ENCODE assay signal across 8 mouse cellular contexts in the genomic region with DNA sequence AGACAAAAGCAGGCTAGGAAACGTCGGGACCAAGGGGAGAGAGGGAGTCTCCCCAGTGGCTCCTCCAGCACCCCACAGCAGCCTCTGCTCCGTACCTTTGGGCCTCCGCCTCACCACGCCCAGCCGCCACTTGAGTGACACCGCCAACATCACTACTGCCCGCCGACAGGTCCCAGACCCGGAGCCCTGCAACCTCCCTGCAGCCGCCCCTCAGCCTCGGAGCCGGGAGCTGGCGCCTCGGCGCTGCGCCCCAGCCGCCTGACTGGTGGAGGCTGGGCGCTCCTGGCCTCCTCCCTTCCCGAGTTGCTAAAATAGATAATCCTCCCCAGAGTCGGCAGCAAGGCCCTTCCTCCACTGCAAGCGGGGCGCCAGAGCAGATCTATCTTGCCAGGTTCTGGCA. TPM values are rescaled to one million over a fixed set of nuclear protein-coding genes. Genes with fewer than 3 reads are reported as not detected.
DNase-seq lines count a peak whose midpoint lies in the region; ATAC-seq and TF ChIP-seq lines count a peak whose summit lies in the region.

No protein-coding gene starts in this region.

- no peak for TF ChIP-seq EP300 in heart, postnatal 0 days (IDR thresholded peaks at IDR 0.05; ENCODE audit: low read depth)

- peak overlapping the region; percentile 41; the same call in 1 of the 2 replicates for H3K9ac ChIP-seq in heart, postnatal 0 days (replicated peaks; ENCODE audit: low read depth, low read length)
- H3K9ac ChIP-seq in limb, embryonic 15.5 days, result no peak overlapping the region
- no peak overlapping the region for H3K9ac ChIP-seq in stomach, embryonic 14.5 days (replicated peaks; ENCODE audit: low read depth, low read length)

- no peak for TF ChIP-seq CTCF in layer of hippocampus, adult 2 months (conservative IDR thresholded peaks at IDR 0.05)
- no peak for TF ChIP-seq CTCF in heart, postnatal 0 days (IDR thresholded peaks at IDR 0.05; ENCODE audit: low read depth)

- H3K9me3 ChIP-seq in embryonic facial prominence, embryonic 10.5 days, result no peaks in the 10 kb centered on the region
- H3K9me3 ChIP-seq in heart, postnatal 0 days (replicated peaks; ENCODE audit: control insufficient read depth, low read length), result no peaks in the 10 kb centered on the region
- H3K9me3 ChIP-seq in limb, embryonic 15.5 days, result no peaks in the 10 kb centered on the region
- no peaks in the 10 kb centered on the region for H3K9me3 ChIP-seq in stomach, embryonic 14.5 days (ENCODE audit: control insufficient read depth, low read depth, low read length)

- peaks cover 20% of the 10 kb centered on the region for H3K4me1 ChIP-seq in embryonic facial prominence, embryonic 10.5 days
- peaks cover 20% of the 10 kb centered on the region for H3K4me1 ChIP-seq in heart, postnatal 0 days (ENCODE audit: control insufficient read depth, insufficient read depth)
- H3K4me1 ChIP-seq in limb, embryonic 15.5 days, result peaks cover 10% of the 10 kb centered on the region
- no peaks in the 10 kb centered on the region for H3K4me1 ChIP-seq in stomach, embryonic 14.5 days (ENCODE audit: control insufficient read depth, insufficient read depth, low read length)

- ATAC-seq in heart, postnatal 0 days (ENCODE audit: insufficient read depth, low read depth), result peak; percentile 69
- no peak for ATAC-seq in limb, embryonic 15.5 days (ENCODE audit: insufficient number of reproducible peaks, low FRiP score, low TSS enrichment, low read depth)
- 0 out of 2 replicates have a peak, but pooled peaks have one; percentile 24 for ATAC-seq in stomach, embryonic 14.5 days (ENCODE audit: insufficient number of reproducible peaks, insufficient read depth, low FRiP score, low read depth)

- DNase-seq in layer of hippocampus, adult 2 months (ENCODE audit: low spot score in 2 of 2), result peak; percentile 6 to 16
- no peak for DNase-seq in layer of hippocampus, adult 9-10 months (ENCODE audit: low spot score)
- DNase-seq in embryonic facial prominence, embryonic 10.5 days (ENCODE audit: low spot score), result peak; percentile 52
- DNase-seq in heart, postnatal 0 days (ENCODE audit: low spot score), result peak; percentile 24
- DNase-seq in thymus, adult 18-20 months, result no peak
- no peak for DNase-seq in c-Kit-positive CD71-positive TER-119-positive erythroid progenitor cells, embryonic 14.5 days (ENCODE audit: low spot score)

- peak overlapping the region; percentile 28; the same call in 1 of the 2 replicates for H3K27ac ChIP-seq in layer of hippocampus, adult 2 months
- peak overlapping the region; percentile 21; the same call in 1 of the 2 replicates for H3K27ac ChIP-seq in embryonic facial prominence, embryonic 10.5 days (replicated peaks)
- H3K27ac ChIP-seq in heart, postnatal 0 days (ENCODE audit: low read depth), result peak overlapping the region; percentile 16; the same call in 1 of the 2 replicates
- no peak overlapping the region for H3K27ac ChIP-seq in limb, embryonic 15.5 days
- no peak overlapping the region for H3K27ac ChIP-seq in stomach, embryonic 14.5 days (ENCODE audit: low read length)

- peak overlapping the region; percentile 31 for H3K4me3 ChIP-seq in layer of hippocampus, adult 2 months
- H3K4me3 ChIP-seq in embryonic facial prominence, embryonic 10.5 days, result peak overlapping the region; percentile 46
- peak overlapping the region; percentile 47 for H3K4me3 ChIP-seq in heart, postnatal 0 days (ENCODE audit: low read depth, low read length)
- peak overlapping the region; percentile 19 for H3K4me3 ChIP-seq in limb, embryonic 15.5 days
- H3K4me3 ChIP-seq in stomach, embryonic 14.5 days (ENCODE audit: low read depth, low read length), result no peak overlapping the region; the same call in 1 of the 2 replicates

- no peaks in the 10 kb centered on the region for H3K36me3 ChIP-seq in embryonic facial prominence, embryonic 10.5 days (replicated peaks)
- H3K36me3 ChIP-seq in heart, postnatal 0 days (replicated peaks; ENCODE audit: control insufficient read depth, insufficient read depth, low read length), result no peaks in the 10 kb centered on the region
- no peaks in the 10 kb centered on the region for H3K36me3 ChIP-seq in limb, embryonic 15.5 days
- H3K36me3 ChIP-seq in stomach, embryonic 14.5 days (ENCODE audit: control insufficient read depth, insufficient read depth, low read length), result no peaks in the 10 kb centered on the region

- peaks cover 64% of the 10 kb centered on the region for H3K27me3 ChIP-seq in embryonic facial prominence, embryonic 10.5 days (replicated peaks; ENCODE audit: low read depth, poor library complexity, severe bottlenecking)
- H3K27me3 ChIP-seq in heart, postnatal 0 days (ENCODE audit: control insufficient read depth, insufficient read depth, low read length), result 0 out of 2 replicates have a peak, but pooled peaks cover 13% of the 10 kb centered on the region
- peaks cover 63% of the 10 kb centered on the region for H3K27me3 ChIP-seq in limb, embryonic 15.5 days
- H3K27me3 ChIP-seq in stomach, embryonic 14.5 days (ENCODE audit: control insufficient read depth, insufficient read depth, low read length), result peaks cover 12% of the 10 kb centered on the region

- WGBS in embryonic facial prominence, embryonic 10.5 days, result 3% methylated on average over 23 of the region's 23 CpGs
- 0% methylated on average over 23 of the region's 23 CpGs for WGBS in heart, postnatal 0 days
- WGBS in limb, embryonic 15.5 days, result 2% methylated on average over 23 of the region's 23 CpGs
- WGBS in stomach, embryonic 14.5 days, result 4% methylated on average over 23 of the region's 23 CpGs

- peak overlapping the region; percentile 60 for H3K4me2 ChIP-seq in heart, postnatal 0 days (ENCODE audit: low read depth, low read length)
- H3K4me2 ChIP-seq in limb, embryonic 15.5 days, result peak overlapping the region; percentile 42
- H3K4me2 ChIP-seq in stomach, embryonic 14.5 days (replicated peaks; ENCODE audit: low read depth, low read length), result peak overlapping the region; percentile 33

RNA-seq across cellular contexts. Expression of a gene that starts 19.9 kb away (rescaled TPM):
- 1 to 10 TPM; 7.1 to 9.9 TPM for total RNA-seq in layer of hippocampus, adult 2 months (2021)
- polyA plus RNA-seq in embryonic facial prominence, embryonic 10.5 days (2016; fragmentation: Nextera tagmentation; extraction: Ambion mirVana), result 0.14 and 0.29 TPM in 2 replicates
- total RNA-seq in heart, postnatal 0 days (2014; rRNA removed; ENCODE audit: low replicate concordance), result 6.4 and 14.7 TPM in 2 replicates
- 7.4 and 7.6 TPM in 2 replicates for polyA plus RNA-seq in heart, postnatal 0 days (2015; fragmentation: Nextera tagmentation; extraction: Ambion mirVana)
- 1.7 and 4.0 TPM in 2 replicates for polyA plus RNA-seq in limb, embryonic 15.5 days (2015; fragmentation: Nextera tagmentation; extraction: Ambion mirVana)
- polyA plus RNA-seq in stomach, embryonic 14.5 days (2014; fragmentation: Nextera tagmentation; extraction: Ambion mirVana), result 0.27 and 0.33 TPM in 2 replicates

Comparison
In these comparisons a context has a peak if more than half of its experiments do, and no peak if none do; other contexts are left out.
1. DNase-seq: peak in layer of hippocampus, adult 2 months (2 of 2), embryonic facial prominence, embryonic 10.5 days (single experiment) and heart, postnatal 0 days (single experiment); none in layer of hippocampus, adult 9-10 months (single experiment), thymus, adult 18-20 months (0 of 2) and c-Kit-positive CD71-positive TER-119-positive erythroid progenitor cells, embryonic 14.5 days (single experiment).
2. H3K27ac ChIP-seq: peak in layer of hippocampus, adult 2 months (single experiment), embryonic facial prominence, embryonic 10.5 days (single experiment) and heart, postnatal 0 days (single experiment); none in limb, embryonic 15.5 days (single experiment) and stomach, embryonic 14.5 days (single experiment).
3. Peak in every context shown above with its lines, with median percentiles within 50 percentile points of each other: H3K4me2 ChIP-seq.